Mouse (Mus musculus) forebrain, embryonic 14.5 days (tissue): ENCODE data around the gene Psmb11. TPM values are rescaled to one million over a fixed set of nuclear protein-coding genes. Genes with fewer than 3 reads are reported as not detected.

Experiments used
- ATAC-seq: fragments of 200-750 bp; cut with Nextera tagmentation; 2 replicates; pipeline ENCODE4 v1.8.0; 2017; ENCODE audit warnings: mild to moderate bottlenecking, moderate library complexity
- DNase-seq: peaks from one replicate; pipeline ENCODE4 v3.0.0-alpha.2; 2015; ENCODE audit warnings: low spot score
- H3K27ac ChIP-seq: fragments of 300-500 bp; sonication (generic); 2 replicates; pipeline ENCODE4 v1.5.1; 2014; ENCODE audit warnings: low read depth, mild to moderate bottlenecking, control low read depth, low read length, moderate library complexity
- H3K27me3 ChIP-seq: fragments of 300-500 bp; sonication (generic); replicated peaks from 2 replicates; pipeline ENCODE4 v1.6.1; 2014; ENCODE audit warnings: low read length, control low read depth, mixed read lengths; ENCODE audit not compliant: control insufficient read depth, insufficient read depth
- H3K36me3 ChIP-seq: fragments of 300-500 bp; sonication (generic); 2 replicates; pipeline ENCODE4 v1.6.1; 2014; ENCODE audit warnings: low read length, control low read depth; ENCODE audit not compliant: control insufficient read depth, insufficient read depth
- H3K4me1 ChIP-seq: fragments of 300-500 bp; sonication (generic); 2 replicates; pipeline ENCODE4 v1.6.1; 2014; ENCODE audit warnings: antibody characterized with exemption, low read length, control low read depth; ENCODE audit not compliant: control insufficient read depth, insufficient read depth
- H3K4me2 ChIP-seq: fragments of 300-500 bp; sonication (generic); 2 replicates; pipeline ENCODE4 v1.6.1; 2014; ENCODE audit warnings: mild to moderate bottlenecking, control low read depth, low read length
- H3K4me3 ChIP-seq: fragments of 300-500 bp; sonication (generic); 2 replicates; pipeline ENCODE4 v1.5.1; 2014; ENCODE audit warnings: low read depth, low read length, control low read depth
- H3K9ac ChIP-seq: fragments of 300-500 bp; sonication (generic); 2 replicates; pipeline ENCODE4 v1.6.1; 2014; ENCODE audit warnings: mild to moderate bottlenecking, low read length, control low read depth, moderate library complexity
- H3K9me3 ChIP-seq: fragments of 300-500 bp; sonication (generic); replicated peaks from 2 replicates; pipeline ENCODE4 v1.6.1; 2016; ENCODE audit warnings: low read length, control low read depth, mixed read lengths; ENCODE audit not compliant: control insufficient read depth
- WGBS: fragments of 180-500 bp; shearing (Covaris S2); extraction: QIAGEN DNeasy Blood & Tissue Kit; methylation state at CpG from one replicate; pipeline ENCODE4 v1.1.7; 2014; 5-methylcytosine and 5-hydroxymethylcytosine counted together
- polyA plus RNA-seq: library from polyadenylated mRNA; unstranded; fragments of >200 nt; fragmentation: Nextera tagmentation; extraction: Ambion mirVana; gene quantifications from 2 replicates; pipeline ENCODE4 v1.2.1, GENCODE M21; 2014

The Psmb11 gene
- polyA plus RNA-seq, 1 experiment from 2014 or later: not detected

DNA sequence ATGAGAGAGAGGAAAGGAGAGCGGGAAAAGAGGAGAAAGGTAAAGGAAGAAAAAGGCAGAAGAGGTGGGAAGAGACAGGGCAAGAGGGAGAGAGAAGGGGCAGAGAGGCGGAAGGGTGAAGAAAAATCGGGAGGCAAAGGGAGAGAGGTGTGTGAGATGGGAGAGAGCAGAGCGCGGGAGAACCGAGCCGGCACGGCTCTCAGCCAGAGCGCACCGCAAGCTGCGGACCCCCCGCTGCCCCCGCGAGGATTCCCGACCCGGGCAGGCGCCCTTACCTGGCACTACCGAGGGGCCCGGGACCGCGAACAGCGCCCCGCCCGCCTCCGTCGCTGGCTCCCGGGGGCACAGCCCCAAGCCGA lies 19.7 kb downstream of the Psmb11 start, which contains the start of gene Gm17606:
Gene Gm17606 (plus strand): TSS at position 7 of the 359 bp plus-strand sequence.
- peak within 1 kb of the TSS; percentile 74 for H3K4me3 ChIP-seq
- H3K4me2 ChIP-seq: peak within 1 kb of the TSS; percentile 95
- peaks cover 3% of the 10 kb centered on the region for H3K4me1 ChIP-seq
- peak within 1 kb of the TSS; percentile 95 for H3K9ac ChIP-seq
- WGBS: 0% methylated on average over 17 of the region's 28 CpGs
- ATAC-seq: peak; percentile 56; the same call in 1 of the 2 replicates
- DNase-seq: no peak
- no peaks in the 10 kb centered on the region for H3K27me3 ChIP-seq
- no peaks in the 10 kb centered on the region for H3K9me3 ChIP-seq
- peak within 1 kb of the TSS; percentile 86 for H3K27ac ChIP-seq
- H3K36me3 ChIP-seq: peaks cover 64% of the 10 kb centered on the region

DNA sequence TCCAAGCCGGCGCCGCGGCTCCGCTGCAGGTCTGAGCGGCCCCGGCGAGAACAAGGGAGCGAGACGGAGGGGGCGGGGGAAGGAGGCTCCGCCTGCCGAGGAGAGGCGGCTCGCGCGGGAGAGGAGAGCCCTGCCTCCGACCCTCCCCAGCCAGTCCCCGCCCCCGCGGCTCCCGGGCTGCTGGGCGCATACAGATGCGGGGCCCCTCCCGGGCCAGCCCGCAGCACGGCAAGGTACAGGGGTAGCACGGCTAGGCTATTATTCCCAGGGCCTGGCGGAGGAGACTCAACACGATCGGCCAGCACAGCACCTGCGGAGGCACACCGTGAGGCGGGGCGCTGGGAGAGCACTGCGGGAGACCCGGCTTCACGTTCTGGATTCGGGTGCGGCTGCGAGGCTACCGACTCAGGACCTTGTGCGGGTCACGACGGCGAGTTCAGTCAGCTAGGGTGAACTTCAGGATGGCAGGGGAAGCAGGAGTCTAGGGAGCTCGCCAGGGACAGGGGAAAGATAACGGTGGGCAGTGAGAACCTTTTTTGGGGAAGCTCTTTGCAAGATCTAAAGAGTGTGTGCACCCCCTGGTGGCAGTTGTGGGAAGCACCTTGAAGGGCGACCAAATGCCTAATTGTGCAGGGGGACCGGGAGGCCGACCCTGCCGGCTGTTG lies 20.2 kb downstream of the Psmb11 start, which contains the start of gene Cdh24:
Gene Cdh24 (minus strand): TSS at position 60 of the 665 bp plus-strand sequence.
- Histone ChIP-seq H3K9me3 (no peaks in the 10 kb centered on the region), H3K4me1 (peaks cover 3% of the 10 kb centered on the region), H3K27ac (peak within 1 kb of the TSS; percentile 86), H3K36me3 (peaks cover 64% of the 10 kb centered on the region), H3K4me3 (peak within 1 kb of the TSS; percentile 74), H3K4me2 (peak within 1 kb of the TSS; percentile 95), H3K27me3 (no peaks in the 10 kb centered on the region), H3K9ac (peak within 1 kb of the TSS; percentile 95)
- WGBS: under 1% methylated on average over 43 of the region's 52 CpGs
- DNase-seq (peak; percentile 96), ATAC-seq (peak; percentile 95)

GRCm38 (mm10) chr14:54642224-54642944 lies 21.2 kb downstream of the Psmb11 start:
- Histone ChIP-seq H3K27me3 (no peaks in the 10 kb centered on the region), H3K4me3 (no peak overlapping the region), H3K9ac (no peak overlapping the region), H3K4me2 (no peak overlapping the region), H3K27ac (no peak overlapping the region), H3K4me1 (peaks cover 3% of the 10 kb centered on the region), H3K9me3 (no peaks in the 10 kb centered on the region), H3K36me3 (peaks cover 64% of the 10 kb centered on the region)
- WGBS: 78% methylated on average over 25 of the region's 25 CpGs
- DNase-seq (no peak), ATAC-seq (no peak)

DNA sequence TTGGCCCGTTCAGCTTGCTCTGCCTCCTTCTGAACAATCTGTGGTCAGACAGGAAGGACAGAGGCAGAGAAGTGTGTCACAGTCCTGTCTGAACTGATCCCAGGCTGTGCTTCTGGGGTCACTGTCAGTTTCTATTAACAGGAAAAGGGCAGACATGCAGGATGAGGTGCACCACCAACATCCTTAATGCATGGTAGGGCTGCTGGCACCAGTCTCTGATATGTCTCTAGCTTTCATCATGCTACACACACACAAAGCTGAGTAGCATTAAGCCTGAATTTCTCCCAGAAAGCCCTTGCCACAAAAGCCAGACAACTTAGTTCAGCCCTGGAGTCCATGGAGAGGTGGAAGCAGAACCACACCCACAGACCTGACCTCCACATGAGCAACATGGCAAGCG lies 21.8 kb downstream of the Psmb11 start:
- Histone ChIP-seq H3K4me1 (peaks cover 3% of the 10 kb centered on the region), H3K4me3 (no peak overlapping the region), H3K27ac (no peak overlapping the region), H3K9me3 (no peaks in the 10 kb centered on the region), H3K9ac (no peak overlapping the region), H3K4me2 (no peak overlapping the region), H3K36me3 (peaks cover 64% of the 10 kb centered on the region), H3K27me3 (no peaks in the 10 kb centered on the region)
- ATAC-seq (no peak), DNase-seq (no peak)
- 87% methylated on average over 2 of the region's 2 CpGs for WGBS

DNA sequence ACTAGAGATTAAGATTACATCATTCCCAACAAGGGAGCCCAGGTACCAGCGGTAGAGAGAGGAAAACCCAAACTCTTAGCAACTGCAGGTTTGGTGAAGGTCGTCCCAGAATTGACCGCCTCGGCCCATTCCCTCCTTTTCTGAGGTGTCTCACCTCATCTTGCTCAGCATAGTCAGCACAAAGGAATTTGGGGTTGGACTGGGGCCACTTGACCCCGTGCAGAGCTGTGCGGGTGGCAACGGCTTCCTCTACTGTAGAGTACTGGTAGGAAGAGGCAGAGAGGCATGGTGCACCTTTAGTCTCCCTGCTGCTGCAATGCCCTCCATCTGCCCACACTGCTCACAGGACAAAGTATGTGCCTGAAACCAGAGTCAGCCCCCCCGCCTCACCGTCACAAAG lies 23.1 kb downstream of the Psmb11 start:
- ATAC-seq: no peak
- no peak overlapping the region for H3K4me3 ChIP-seq
- no peaks in the 10 kb centered on the region for H3K9me3 ChIP-seq
- peaks cover 71% of the 10 kb centered on the region for H3K36me3 ChIP-seq
- peaks cover 9% of the 10 kb centered on the region for H3K4me1 ChIP-seq
- H3K4me2 ChIP-seq: no peak overlapping the region
- no peak overlapping the region for H3K27ac ChIP-seq
- 91% methylated on average over 9 of the region's 9 CpGs for WGBS
- no peaks in the 10 kb centered on the region for H3K27me3 ChIP-seq
- DNase-seq: no peak
- H3K9ac ChIP-seq: no peak overlapping the region

DNA sequence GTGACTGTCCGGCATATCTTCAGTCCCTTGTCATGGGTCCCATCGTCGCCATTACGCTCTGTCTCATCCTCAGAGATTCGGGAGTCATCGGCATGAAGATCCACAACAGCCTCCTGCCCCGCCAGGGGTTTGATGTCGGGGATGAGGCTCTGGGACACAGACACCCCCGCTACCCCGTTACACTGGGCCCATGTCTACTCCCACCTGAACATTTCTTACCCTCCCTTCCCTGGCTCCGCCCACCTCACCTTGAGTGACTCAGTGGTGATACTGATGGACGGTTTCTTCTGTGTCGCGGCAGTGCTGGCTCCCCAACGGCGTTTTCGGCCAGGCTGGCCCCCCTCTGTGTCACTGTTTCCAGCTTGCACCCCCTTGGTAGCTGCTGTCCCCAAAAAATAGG lies 25.2 kb downstream of the Psmb11 start:
- Histone ChIP-seq H3K27me3 (no peaks in the 10 kb centered on the region), H3K9ac (no peak overlapping the region), H3K9me3 (no peaks in the 10 kb centered on the region), H3K4me1 (peaks cover 9% of the 10 kb centered on the region; the same call in 1 of the 2 replicates), H3K36me3 (peaks cover 89% of the 10 kb centered on the region), H3K27ac (no peak overlapping the region), H3K4me3 (no peak overlapping the region), H3K4me2 (no peak overlapping the region)
- DNase-seq (no peak), ATAC-seq (no peak)
- WGBS: 96% methylated on average over 17 of the region's 17 CpGs

GRCm38 (mm10) chr14:54646898-54647636 lies 25.8 kb downstream of the Psmb11 start:
- Histone ChIP-seq H3K4me3 (no peak overlapping the region), H3K9ac (no peak overlapping the region), H3K27me3 (no peaks in the 10 kb centered on the region), H3K27ac (no peak overlapping the region), H3K36me3 (peaks cover 92% of the 10 kb centered on the region), H3K9me3 (no peaks in the 10 kb centered on the region), H3K4me1 (peaks cover 14% of the 10 kb centered on the region; the same call in 1 of the 2 replicates), H3K4me2 (no peak overlapping the region)
- ATAC-seq: no peak
- 94% methylated on average over 8 of the region's 8 CpGs for WGBS
- no peak for DNase-seq

DNA sequence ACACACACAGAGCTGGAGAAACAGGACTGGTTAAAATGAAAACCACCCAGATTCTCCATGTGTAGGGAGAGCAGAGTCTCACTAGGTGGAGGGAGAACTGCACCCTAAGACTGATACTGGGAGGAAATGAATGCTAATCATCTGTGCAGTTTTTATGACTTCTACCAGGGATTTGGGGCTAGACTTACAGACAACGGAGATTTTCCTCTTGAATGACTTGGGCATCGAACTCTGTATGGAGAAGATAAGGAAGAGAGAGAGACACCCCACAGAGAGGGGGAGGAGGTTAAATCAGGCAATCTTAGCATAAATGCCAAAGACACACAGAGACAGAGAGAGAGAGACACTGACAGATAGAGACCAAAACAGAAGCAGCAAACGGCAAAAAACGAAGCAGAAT lies 26.7 kb downstream of the Psmb11 start:
- H3K27ac ChIP-seq: no peak overlapping the region
- peaks cover 84% of the 10 kb centered on the region for H3K36me3 ChIP-seq
- H3K4me2 ChIP-seq: no peak overlapping the region
- no peak overlapping the region for H3K4me3 ChIP-seq
- DNase-seq (no peak), ATAC-seq (no peak)
- peaks cover 18% of the 10 kb centered on the region for H3K4me1 ChIP-seq
- 73% methylated on average over 4 of the region's 4 CpGs for WGBS
- no peaks in the 10 kb centered on the region for H3K27me3 ChIP-seq
- H3K9me3 ChIP-seq: no peaks in the 10 kb centered on the region
- H3K9ac ChIP-seq: no peak overlapping the region
